Mouse (Mus musculus) embryonic facial prominence, embryonic 15.5 days (tissue): ENCODE results near the gene Zfhx2. TPM values are rescaled to one million over a fixed set of nuclear protein-coding genes. Genes with fewer than 3 reads are reported as not detected.

Experiments
- polyA plus RNA-seq: library from polyadenylated mRNA; unstranded; fragments of >200 nt; fragmentation: Nextera tagmentation; extraction: Ambion mirVana; gene quantifications from 2 replicates; pipeline ENCODE4 v1.2.1, GENCODE M21; 2015

The Zfhx2 gene
- polyA plus RNA-seq, 1 experiment from 2014 or later = 5.0 TPM

Other genes with a start within 250 kb of the Zfhx2 start
- gene Homez, start 221.4 kb downstream of the Zfhx2 start, polyA plus RNA-seq = 9.7 and 10.1 TPM in 2 replicates
- 0.83 and 1.2 TPM in 2 replicates for gene Ppp1r3e, start 214.8 kb downstream of the Zfhx2 start, polyA plus RNA-seq
- gene Bcl2l2, start 208.9 kb downstream of the Zfhx2 start, polyA plus RNA-seq = 4.1 and 5.0 TPM in 2 replicates
- gene Gm20521, start 208.9 kb downstream of the Zfhx2 start, polyA plus RNA-seq = not detected in 2 replicates
- gene Pabpn1, start 199.8 kb downstream of the Zfhx2 start, polyA plus RNA-seq = 124 and 125 TPM in 2 replicates
- 81.7 and 93.6 TPM in 2 replicates for gene Slc22a17, start 179.2 kb downstream of the Zfhx2 start, polyA plus RNA-seq
- 59.7 and 63.4 TPM in 2 replicates for gene Efs, start 166.2 kb downstream of the Zfhx2 start, polyA plus RNA-seq
- gene Il25, start 159.6 kb downstream of the Zfhx2 start, polyA plus RNA-seq = 0.47 TPM in 1 of 2 replicates, not detected in the other
- gene Cmtm5, start 156.1 kb downstream of the Zfhx2 start, polyA plus RNA-seq = 8.9 and 9.4 TPM in 2 replicates
- 3.0 and 6.0 TPM in 2 replicates for gene Myh6, start 125.4 kb downstream of the Zfhx2 start, polyA plus RNA-seq
- gene Gm17428, start 115.4 kb downstream of the Zfhx2 start, polyA plus RNA-seq = not detected in 2 replicates
- 21.5 and 33.1 TPM in 2 replicates for gene Myh7, start 97.7 kb downstream of the Zfhx2 start, polyA plus RNA-seq
- 70.7 and 73.9 TPM in 2 replicates for gene Ngdn, start 76.9 kb downstream of the Zfhx2 start, polyA plus RNA-seq
- gene Thtpa, start 2.5 kb upstream of the Zfhx2 start, polyA plus RNA-seq = 21.5 and 22.4 TPM in 2 replicates
- 25.5 and 29.1 TPM in 2 replicates for gene Ap1g2, start 14.3 kb upstream of the Zfhx2 start, polyA plus RNA-seq
- gene Jph4, start 24.6 kb upstream of the Zfhx2 start, polyA plus RNA-seq = 3.0 and 3.6 TPM in 2 replicates
- gene Dhrs2, start 129.7 kb upstream of the Zfhx2 start, polyA plus RNA-seq = 14.4 and 33.7 TPM in 2 replicates